Mouse (Mus musculus) limb, embryonic 15.5 days (tissue): ENCODE measurements at regions not wholly inside any gene's neighbourhood (a gene's known extent, or its start where the extent isn't known, plus 50 kb on each side); places are given as distances from the start of the nearest gene placed in this dataset.

Source experiments
- ATAC-seq: fragments of 200-750 bp; cut with Nextera tagmentation; 2 replicates; pipeline ENCODE4 v1.8.0; 2017; ENCODE audit warnings: low read depth, moderate TSS enrichment; ENCODE audit not compliant: insufficient number of reproducible peaks, low FRiP score, low TSS enrichment
- H3K27ac ChIP-seq: fragments of 300-500 bp; sonication (generic); 2 replicates; pipeline ENCODE4 v1.5.1; 2015; ENCODE audit warnings: moderate library complexity, mild to moderate bottlenecking, inconsistent platforms
- H3K27me3 ChIP-seq: fragments of 300-500 bp; sonication (generic); 2 replicates; pipeline ENCODE4 v1.6.1; 2015; ENCODE audit warnings: inconsistent platforms
- H3K36me3 ChIP-seq: fragments of 300-500 bp; sonication (generic); 2 replicates; pipeline ENCODE4 v1.6.1; 2015; ENCODE audit warnings: inconsistent platforms
- H3K4me1 ChIP-seq: fragments of 300-500 bp; sonication (generic); 2 replicates; pipeline ENCODE4 v1.6.1; 2015; ENCODE audit warnings: inconsistent platforms
- H3K4me2 ChIP-seq: fragments of 300-500 bp; sonication (generic); 2 replicates; pipeline ENCODE4 v1.6.1; 2015; ENCODE audit warnings: mild to moderate bottlenecking, inconsistent platforms
- H3K4me3 ChIP-seq: fragments of 300-500 bp; sonication (generic); 2 replicates; pipeline ENCODE4 v1.5.1; 2015; ENCODE audit warnings: mild to moderate bottlenecking, inconsistent platforms
- H3K9ac ChIP-seq: fragments of 300-500 bp; sonication (generic); 2 replicates; pipeline ENCODE4 v1.6.1; 2015; ENCODE audit warnings: inconsistent platforms
- H3K9me3 ChIP-seq: fragments of 300-500 bp; sonication (generic); 2 replicates; pipeline ENCODE4 v1.6.1; 2016; ENCODE audit warnings: inconsistent platforms
- WGBS: fragments of 180-500 bp; shearing (Covaris S2); methylation state at CpG from one replicate; pipeline ENCODE4 v1.1.7; 2015; 5-methylcytosine and 5-hydroxymethylcytosine counted together

DNA sequence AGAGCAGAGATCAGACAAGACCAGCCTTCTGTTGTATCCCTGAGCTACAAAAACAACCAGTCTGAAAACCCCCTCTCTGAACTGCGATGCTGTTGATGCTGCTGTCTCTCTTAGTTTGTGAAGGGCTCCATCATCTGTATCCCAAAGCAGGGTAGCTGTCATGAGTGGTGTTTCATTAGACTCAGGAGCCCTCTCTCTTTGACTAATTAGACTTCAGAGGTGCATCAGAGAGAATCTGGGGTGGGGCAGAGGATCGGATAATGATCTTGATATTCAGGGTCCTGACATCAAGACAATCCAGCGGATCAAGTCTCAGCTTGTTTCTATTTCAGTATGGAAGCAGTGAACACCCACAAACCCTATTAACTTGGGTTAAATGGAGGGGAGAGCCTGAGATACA, 70.6 kb upstream of the Slc24a4 start:
- H3K9me3 ChIP-seq, result no peaks in the 10 kb centered on the region

DNA sequence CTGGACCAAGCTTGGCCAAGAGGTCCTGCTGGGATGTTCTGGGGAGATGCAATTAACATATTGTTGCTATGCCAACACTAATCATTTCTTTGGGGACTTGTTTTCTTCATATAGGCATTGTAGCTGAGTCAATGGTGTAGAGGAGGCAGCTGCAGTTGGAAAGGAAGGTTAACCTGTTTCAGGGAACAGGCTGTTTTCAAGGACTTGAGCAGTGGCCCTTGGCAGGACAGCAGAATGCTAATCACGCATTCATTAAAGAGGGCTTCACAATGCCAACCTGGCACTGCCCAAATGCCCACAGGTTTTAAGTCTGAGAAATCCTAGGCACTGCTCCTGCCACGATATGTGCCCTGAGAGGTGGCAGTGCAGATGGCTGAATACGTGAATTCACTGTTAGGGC, 70.1 kb upstream of the Slc24a4 start:
- Histone ChIP-seq H3K27ac (no peak overlapping the region), H3K27me3 (no peaks in the 10 kb centered on the region), H3K4me3 (no peak overlapping the region), H3K9ac (no peak overlapping the region), H3K9me3 (no peaks in the 10 kb centered on the region), H3K4me2 (no peak overlapping the region), H3K4me1 (peaks cover 10% of the 10 kb centered on the region; the same call in 1 of the 2 replicates), H3K36me3 (no peaks in the 10 kb centered on the region)
- no peak for ATAC-seq
- WGBS, result 81% methylated on average over 3 of the region's 3 CpGs

More for the DNA sequence above, 70.6 kb upstream of the Slc24a4 start:
- peaks cover 10% of the 10 kb centered on the region; the same call in 1 of the 2 replicates for H3K4me1 ChIP-seq
- H3K9ac ChIP-seq, result no peak overlapping the region
- WGBS, result 80% methylated on average over 3 of the region's 3 CpGs
- no peaks in the 10 kb centered on the region for H3K36me3 ChIP-seq
- ATAC-seq, result no peak
- no peak overlapping the region for H3K4me3 ChIP-seq
- H3K27me3 ChIP-seq, result no peaks in the 10 kb centered on the region
- no peak overlapping the region for H3K4me2 ChIP-seq
- H3K27ac ChIP-seq, result no peak overlapping the region

DNA sequence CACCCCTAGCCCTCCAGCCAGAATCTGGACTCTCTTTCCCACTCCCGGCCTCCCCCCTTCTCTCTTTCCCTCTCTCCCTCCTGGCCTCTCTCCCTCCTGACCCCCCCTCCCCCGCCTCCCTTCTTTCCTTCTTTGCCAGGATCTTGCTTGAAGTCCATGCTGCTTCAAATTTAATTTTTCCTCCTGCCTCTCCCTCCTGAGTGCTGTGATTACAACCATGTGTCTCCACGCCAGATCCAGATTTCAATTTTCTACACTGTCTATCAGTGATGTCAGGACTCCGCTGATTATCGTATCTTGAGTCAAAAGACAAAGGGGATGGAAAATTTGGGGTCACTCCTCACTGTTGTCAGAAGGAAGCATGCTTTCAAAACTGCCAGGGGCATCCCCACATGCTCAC, 67.4 kb upstream of the Slc24a4 start:
- peaks cover 10% of the 10 kb centered on the region; the same call in 1 of the 2 replicates for H3K4me1 ChIP-seq
- H3K9ac ChIP-seq, result no peak overlapping the region
- H3K27me3 ChIP-seq, result no peaks in the 10 kb centered on the region
- WGBS, result 57% methylated on average over 5 of the region's 5 CpGs
- H3K36me3 ChIP-seq, result no peaks in the 10 kb centered on the region
- 0 out of 2 replicates have a peak, but pooled peaks have one; percentile 47 for ATAC-seq
- H3K9me3 ChIP-seq, result no peaks in the 10 kb centered on the region
- no peak overlapping the region for H3K4me3 ChIP-seq
- H3K4me2 ChIP-seq, result no peak overlapping the region
- H3K27ac ChIP-seq, result no peak overlapping the region

DNA sequence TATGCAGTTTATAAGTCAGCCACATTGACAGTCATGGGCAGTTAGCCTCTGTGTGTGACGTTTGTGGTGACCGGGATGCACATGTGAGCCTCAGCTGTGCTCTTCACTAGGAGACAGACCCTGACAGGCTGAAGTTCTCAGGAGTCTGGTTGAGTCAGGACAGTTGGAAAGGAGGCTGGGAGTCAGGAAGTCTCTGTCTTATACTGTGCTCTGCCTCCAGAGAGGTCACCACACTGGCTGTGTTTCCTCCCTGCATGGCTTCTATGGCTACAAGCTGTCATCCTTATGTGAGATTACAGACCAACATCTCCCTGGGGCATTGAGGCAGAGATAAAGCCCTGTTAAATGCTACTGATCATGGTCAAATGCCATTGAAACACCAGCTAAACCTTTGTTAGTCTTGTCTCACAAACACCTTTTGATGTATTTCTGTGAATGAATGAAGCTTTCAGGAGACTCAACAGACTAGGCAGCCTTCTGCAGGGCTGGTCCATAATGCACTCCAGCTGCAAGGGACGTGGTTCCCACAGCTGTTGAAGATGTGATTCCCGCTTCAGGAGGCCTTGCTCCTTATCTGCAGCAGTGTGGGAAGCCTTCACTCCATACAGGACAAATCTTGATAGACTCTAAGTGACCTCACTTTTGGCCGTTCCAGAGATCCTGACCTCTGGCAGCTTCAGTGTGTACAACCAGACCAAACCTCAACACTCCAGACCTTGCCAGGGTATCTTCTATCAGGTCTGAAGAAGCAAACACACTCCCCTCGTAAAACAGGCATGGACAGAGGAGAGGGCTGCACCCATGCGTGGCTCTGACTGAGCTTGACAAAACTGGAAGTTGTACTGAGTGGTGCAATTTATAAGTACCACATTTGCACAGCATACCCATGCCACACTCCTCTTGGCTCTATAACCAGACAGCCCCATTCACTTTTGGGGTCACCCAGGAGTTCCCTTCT, 66.6 kb upstream of the Slc24a4 start:
- H3K27me3 ChIP-seq, result no peaks in the 10 kb centered on the region
- H3K4me3 ChIP-seq, result no peak overlapping the region
- no peaks in the 10 kb centered on the region for H3K9me3 ChIP-seq
- H3K4me1 ChIP-seq, result peaks cover 10% of the 10 kb centered on the region; the same call in 1 of the 2 replicates
- no peak for ATAC-seq
- no peaks in the 10 kb centered on the region for H3K36me3 ChIP-seq
- whole genome bisulfite sequencing, result 51% methylated on average over 7 of the region's 7 CpGs
- no peak overlapping the region for H3K27ac ChIP-seq
- no peak overlapping the region for H3K9ac ChIP-seq
- no peak overlapping the region for H3K4me2 ChIP-seq

DNA sequence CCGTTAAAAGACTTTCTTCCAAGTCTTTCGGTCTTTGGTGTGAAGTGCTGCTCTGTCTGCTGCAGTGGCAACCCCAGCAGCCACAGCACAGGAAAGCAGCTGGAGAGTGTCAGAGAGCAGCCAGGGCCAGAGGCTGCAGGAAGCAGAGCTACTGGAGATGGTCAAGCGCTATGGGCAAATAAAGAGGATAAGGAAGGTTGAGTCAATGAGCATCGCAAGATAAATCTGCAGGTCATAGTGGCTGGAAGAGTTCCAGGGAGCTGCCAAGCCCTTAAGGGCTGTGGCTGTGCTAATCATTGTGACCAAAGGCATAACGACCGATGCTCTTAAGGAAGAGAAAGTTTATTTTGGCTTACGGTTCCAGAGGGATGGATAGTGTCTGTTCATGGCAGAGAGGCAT, 65.9 kb upstream of the Slc24a4 start:
- Histone ChIP-seq H3K36me3 (no peaks in the 10 kb centered on the region), H3K27me3 (no peaks in the 10 kb centered on the region), H3K4me2 (no peak overlapping the region), H3K9ac (no peak overlapping the region), H3K4me3 (no peak overlapping the region), H3K9me3 (no peaks in the 10 kb centered on the region), H3K27ac (peak overlapping the region; percentile 11), H3K4me1 (peaks cover 10% of the 10 kb centered on the region; the same call in 1 of the 2 replicates)
- ATAC-seq, result no peak
- 65% methylated on average over 7 of the region's 7 CpGs for WGBS

DNA sequence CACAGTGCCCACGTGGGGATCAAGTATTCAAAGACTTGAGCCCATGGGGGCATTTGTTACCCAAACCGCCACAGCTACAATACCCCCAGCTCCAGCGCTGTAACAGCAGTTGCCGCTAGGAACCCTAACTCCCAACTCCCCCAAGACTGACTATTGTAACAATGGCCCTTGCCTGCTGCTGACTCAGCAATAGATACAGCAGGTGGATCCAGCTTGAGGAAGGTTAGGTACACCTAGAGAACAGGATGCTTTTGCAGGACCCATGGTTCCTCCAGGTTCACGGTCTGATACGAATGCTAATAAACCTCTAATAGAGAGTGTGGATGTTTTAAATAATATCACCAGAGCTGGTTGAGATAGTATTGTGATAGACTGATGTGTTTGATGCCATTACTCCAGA, 65.3 kb upstream of the Slc24a4 start:
- H3K27me3 ChIP-seq, result no peaks in the 10 kb centered on the region
- no peaks in the 10 kb centered on the region for H3K9me3 ChIP-seq
- no peak overlapping the region for H3K4me3 ChIP-seq
- WGBS, result 82% methylated on average over 6 of the region's 6 CpGs
- peaks cover 10% of the 10 kb centered on the region; the same call in 1 of the 2 replicates for H3K4me1 ChIP-seq
- no peak for ATAC-seq
- H3K27ac ChIP-seq, result no peak overlapping the region
- no peak overlapping the region for H3K4me2 ChIP-seq
- H3K9ac ChIP-seq, result no peak overlapping the region
- H3K36me3 ChIP-seq, result no peaks in the 10 kb centered on the region

DNA sequence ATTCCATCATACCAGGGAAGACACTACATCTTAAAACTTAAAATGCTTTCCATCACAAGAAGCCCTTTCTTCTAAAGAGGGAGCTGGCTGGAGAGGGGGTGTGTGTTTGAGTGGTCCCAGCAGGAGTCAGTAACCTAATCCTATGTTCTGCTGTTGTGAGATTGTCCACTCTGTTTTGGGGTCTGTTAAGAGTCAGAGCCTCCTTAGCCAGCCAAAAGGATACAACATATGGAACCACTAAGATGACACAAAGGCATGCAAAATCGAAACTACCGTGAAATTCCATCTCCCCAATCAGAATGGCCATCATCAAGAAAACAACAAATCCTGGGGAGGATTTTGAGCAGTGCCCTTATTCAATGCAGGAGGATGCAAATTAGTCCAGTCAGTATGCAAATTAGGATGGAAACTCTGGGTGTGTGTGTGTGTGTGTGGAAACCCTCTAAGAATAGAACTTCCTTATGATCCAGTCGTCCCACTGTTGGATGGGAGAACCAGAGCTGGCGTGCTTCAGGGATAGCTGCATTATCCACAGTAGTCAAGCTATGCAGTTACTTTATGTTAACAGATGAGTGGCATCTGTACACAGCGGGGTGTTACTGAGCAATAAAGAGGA, 63.7 kb upstream of the Slc24a4 start:
- peaks cover 10% of the 10 kb centered on the region; the same call in 1 of the 2 replicates for H3K4me1 ChIP-seq
- no peaks in the 10 kb centered on the region for H3K36me3 ChIP-seq
- WGBS, result 45% methylated on average over 5 of the region's 5 CpGs
- no peak overlapping the region for H3K9ac ChIP-seq
- no peak overlapping the region for H3K27ac ChIP-seq
- no peak overlapping the region for H3K4me2 ChIP-seq
- no peaks in the 10 kb centered on the region for H3K9me3 ChIP-seq
- H3K4me3 ChIP-seq, result no peak overlapping the region
- H3K27me3 ChIP-seq, result no peaks in the 10 kb centered on the region
- ATAC-seq, result no peak

DNA sequence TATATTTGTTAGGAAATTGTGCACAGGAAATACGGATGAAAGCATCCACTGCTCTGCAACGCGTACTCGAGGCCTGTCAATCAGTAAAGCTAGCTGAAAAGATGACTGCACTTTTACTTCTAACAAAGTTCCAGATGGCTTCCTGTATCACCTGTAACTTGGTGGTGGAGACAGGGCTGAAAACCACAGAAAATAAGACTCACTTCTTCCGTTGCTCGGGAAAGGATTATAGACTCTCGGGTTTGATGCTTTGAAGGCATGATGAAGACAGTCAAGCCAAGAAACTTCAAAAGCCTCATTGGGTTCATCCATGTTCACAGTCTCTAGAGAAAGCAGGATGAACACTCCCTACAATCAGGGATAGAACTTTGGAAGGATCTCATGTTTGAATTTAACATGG, 60.8 kb upstream of the Slc24a4 start:
- Histone ChIP-seq H3K4me1 (peaks cover 5% of the 10 kb centered on the region; the same call in 1 of the 2 replicates), H3K4me2 (no peak overlapping the region), H3K27ac (no peak overlapping the region), H3K36me3 (no peaks in the 10 kb centered on the region), H3K9me3 (no peaks in the 10 kb centered on the region), H3K27me3 (no peaks in the 10 kb centered on the region), H3K4me3 (no peak overlapping the region), H3K9ac (no peak overlapping the region)
- no peak for ATAC-seq
- 89% methylated on average over 7 of the region's 7 CpGs for WGBS

DNA sequence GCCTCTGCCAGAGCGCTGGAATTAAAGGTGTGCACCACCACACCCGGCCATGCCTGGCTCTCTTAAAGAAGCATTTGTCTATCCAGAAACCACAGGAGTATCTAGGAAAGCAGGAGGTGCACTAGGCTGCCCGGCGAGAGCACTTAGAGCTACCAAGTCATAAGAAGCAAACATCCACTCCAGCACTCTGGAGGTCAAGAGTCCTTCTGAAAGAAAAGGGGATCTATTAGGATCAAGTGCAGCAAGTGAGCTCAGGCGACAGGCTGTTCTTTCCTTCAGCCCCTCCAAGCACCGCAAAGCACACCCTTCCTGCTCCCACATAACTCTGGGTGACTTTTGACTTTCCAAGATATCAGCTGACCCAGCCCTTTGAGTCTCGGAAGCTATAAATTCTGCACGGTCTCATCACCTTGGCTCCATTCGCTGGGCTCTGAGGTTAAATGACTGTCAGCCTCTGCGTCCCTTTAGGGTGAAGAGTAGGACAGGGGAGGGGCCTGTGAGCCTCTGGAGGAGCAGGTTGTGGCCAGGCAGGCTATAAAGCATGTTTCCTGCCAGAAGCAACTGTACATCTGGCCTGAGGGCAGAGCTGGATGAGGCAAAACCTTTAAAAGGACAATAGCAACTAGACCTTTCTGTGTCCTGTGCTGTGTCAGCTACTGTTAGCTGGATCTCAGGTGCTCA, 58.9 kb upstream of the Slc24a4 start:
- ATAC-seq, result no peak
- Histone ChIP-seq H3K4me1 (0 out of 2 replicates have a peak, but pooled peaks cover 3% of the 10 kb centered on the region), H3K9me3 (no peaks in the 10 kb centered on the region), H3K9ac (no peak overlapping the region), H3K4me2 (no peak overlapping the region), H3K27me3 (no peaks in the 10 kb centered on the region), H3K4me3 (no peak overlapping the region), H3K36me3 (no peaks in the 10 kb centered on the region), H3K27ac (no peak overlapping the region)
- WGBS, result 51% methylated on average over 10 of the region's 10 CpGs

DNA sequence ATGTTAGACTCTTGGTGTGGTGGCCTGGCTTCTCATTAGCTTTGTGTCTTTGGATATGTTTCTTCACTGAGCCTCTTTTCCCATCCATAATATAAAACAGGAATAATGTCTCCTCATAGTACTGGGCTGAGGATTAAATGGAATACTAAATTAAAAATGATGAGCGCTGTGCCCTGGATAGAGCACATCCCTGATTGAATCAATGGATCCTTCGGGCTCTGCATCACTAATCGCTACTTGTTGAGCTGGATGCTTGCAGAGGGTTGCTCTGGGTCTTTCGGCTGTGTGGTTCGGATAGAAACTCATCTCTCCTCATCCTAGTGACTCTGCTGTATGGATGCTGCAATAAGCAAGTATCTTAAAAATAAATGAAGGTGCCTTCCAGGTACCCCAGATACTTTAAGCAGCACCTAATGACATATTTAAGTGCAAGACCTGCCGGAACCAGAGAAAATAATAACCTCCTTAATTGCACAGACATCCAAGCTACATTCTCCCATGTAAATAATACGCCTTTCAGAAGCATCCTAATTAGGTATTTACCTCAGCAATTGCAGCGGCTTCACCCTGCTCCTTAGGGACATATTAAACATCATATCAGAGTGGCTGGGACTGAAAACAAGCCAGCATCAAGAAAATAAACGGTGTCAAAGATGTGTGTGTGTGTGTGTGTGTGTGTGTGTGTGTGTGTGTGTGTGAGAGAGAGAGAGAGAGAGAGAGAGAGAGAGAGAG, 56.5 kb upstream of the Slc24a4 start:
- 74% methylated on average over 9 of the region's 9 CpGs for WGBS
- H3K9ac ChIP-seq, result no peak overlapping the region
- H3K9me3 ChIP-seq, result no peaks in the 10 kb centered on the region; the same call in 1 of the 2 replicates
- H3K4me2 ChIP-seq, result no peak overlapping the region
- no peak overlapping the region for H3K27ac ChIP-seq
- H3K4me3 ChIP-seq, result no peak overlapping the region
- no peaks in the 10 kb centered on the region for H3K36me3 ChIP-seq
- H3K27me3 ChIP-seq, result no peaks in the 10 kb centered on the region
- 0 out of 2 replicates have a peak, but pooled peaks cover 3% of the 10 kb centered on the region for H3K4me1 ChIP-seq
- ATAC-seq, result no peak

DNA sequence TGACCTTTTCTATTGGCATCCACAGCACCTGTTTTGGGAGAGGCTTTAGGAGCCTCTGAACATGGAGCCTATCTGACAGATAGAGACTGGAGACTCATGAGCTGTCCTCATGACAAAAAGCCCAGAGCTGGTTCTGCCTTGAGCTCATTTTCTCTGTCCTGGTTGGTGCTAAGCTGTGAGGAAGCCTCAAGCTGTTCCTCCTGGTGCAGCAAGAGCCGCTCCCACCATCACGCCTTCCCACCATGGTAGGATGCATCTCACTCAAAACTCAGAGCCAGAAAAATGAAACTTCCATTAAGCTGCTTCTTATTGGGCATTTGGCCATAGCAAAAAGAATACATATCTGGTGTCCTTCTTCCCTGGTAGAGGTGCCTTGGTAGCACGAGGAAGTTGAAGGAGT, 55.0 kb upstream of the Slc24a4 start:
- no peak overlapping the region for H3K4me3 ChIP-seq
- WGBS, result 87% methylated on average over 3 of the region's 3 CpGs

More for the DNA sequence above, 55.0 kb upstream of the Slc24a4 start:
- H3K4me1 ChIP-seq, result 0 out of 2 replicates have a peak, but pooled peaks cover 3% of the 10 kb centered on the region
- no peak for ATAC-seq
- H3K4me2 ChIP-seq, result no peak overlapping the region
- no peak overlapping the region for H3K9ac ChIP-seq
- no peaks in the 10 kb centered on the region for H3K27me3 ChIP-seq
- H3K9me3 ChIP-seq, result no peaks in the 10 kb centered on the region; the same call in 1 of the 2 replicates
- H3K27ac ChIP-seq, result no peak overlapping the region
- no peaks in the 10 kb centered on the region for H3K36me3 ChIP-seq
